Mouse (Mus musculus): Measurements from ENCODE around the gene Card9. TPM values are rescaled to one million over a fixed set of nuclear protein-coding genes. Genes with fewer than 3 reads are reported as not detected.

Gene Card9
- polyA plus RNA-seq, 1 experiment: not detected

DNA sequence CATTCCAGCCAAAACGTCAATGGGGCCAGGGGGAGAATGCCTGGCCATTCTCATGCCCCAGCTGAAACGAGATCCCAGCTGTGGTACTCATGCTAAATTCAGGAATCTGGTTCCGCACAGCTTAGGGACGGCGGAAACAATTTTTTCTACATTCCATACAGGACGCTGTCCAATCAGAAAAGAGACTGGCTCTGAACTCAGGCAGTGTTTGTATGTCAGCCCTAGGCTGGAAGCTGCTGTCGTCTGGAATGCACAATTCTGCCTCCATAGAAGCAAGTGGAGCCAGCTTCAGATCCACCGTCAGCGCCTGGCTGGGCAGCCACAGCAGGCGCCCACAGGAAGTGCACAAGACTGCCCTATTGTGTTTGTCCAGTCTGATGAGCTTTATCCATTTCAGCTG is 51.0 kb downstream of the Card9 start:
- Histone ChIP-seq H3K4me1 (ENCODE audit: control insufficient read depth, insufficient read depth, low read length) (peaks cover 8% of the 10 kb centered on the region), H3K27ac (ENCODE audit: insufficient read depth, low read depth, low read length) (no peak overlapping the region), H3K4me3 (ENCODE audit: insufficient read depth, low read depth, low read length) (no peak overlapping the region)
- TF ChIP-seq CTCF (IDR thresholded peaks at IDR 0.05; ENCODE audit: insufficient read depth, low read depth, low read length) (no peak), POLR2A (IDR thresholded peaks at IDR 0.05; ENCODE audit: insufficient read depth, low read depth, low read length) (no peak)
- WGBS: 41% methylated on average over 10 of the region's 10 CpGs

DNA sequence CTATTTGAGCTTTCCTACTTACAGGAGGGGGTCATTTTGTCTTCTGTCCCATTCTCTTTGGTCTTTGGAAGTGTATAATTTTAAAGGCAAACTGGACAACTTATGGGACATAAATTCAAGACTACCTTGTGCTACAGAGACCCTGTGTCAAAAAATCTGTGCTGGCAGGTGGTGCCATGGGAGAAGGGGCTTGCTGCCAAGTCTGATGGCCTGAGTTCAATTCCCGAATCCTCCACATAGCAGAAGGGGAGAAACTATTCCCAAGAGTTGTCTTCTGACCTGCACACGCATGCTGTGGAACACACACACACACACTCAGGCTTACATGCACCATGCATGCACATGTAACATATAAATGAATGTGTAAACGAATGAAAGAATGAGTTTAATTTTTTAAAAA is 54.0 kb downstream of the Card9 start:
- H3K4me3 ChIP-seq (ENCODE audit: insufficient read depth, low read depth, low read length): no peak overlapping the region
- TF ChIP-seq POLR2A (IDR thresholded peaks at IDR 0.05; ENCODE audit: insufficient read depth, low read depth, low read length) (no peak), CTCF (IDR thresholded peaks at IDR 0.05; ENCODE audit: insufficient read depth, low read depth, low read length) (no peak)
- H3K27ac ChIP-seq (ENCODE audit: insufficient read depth, low read depth, low read length): no peak overlapping the region
- H3K4me1 ChIP-seq (ENCODE audit: control insufficient read depth, insufficient read depth, low read length): peaks cover 4% of the 10 kb centered on the region
- WGBS: 91% methylated on average over 3 of the region's 3 CpGs

DNA sequence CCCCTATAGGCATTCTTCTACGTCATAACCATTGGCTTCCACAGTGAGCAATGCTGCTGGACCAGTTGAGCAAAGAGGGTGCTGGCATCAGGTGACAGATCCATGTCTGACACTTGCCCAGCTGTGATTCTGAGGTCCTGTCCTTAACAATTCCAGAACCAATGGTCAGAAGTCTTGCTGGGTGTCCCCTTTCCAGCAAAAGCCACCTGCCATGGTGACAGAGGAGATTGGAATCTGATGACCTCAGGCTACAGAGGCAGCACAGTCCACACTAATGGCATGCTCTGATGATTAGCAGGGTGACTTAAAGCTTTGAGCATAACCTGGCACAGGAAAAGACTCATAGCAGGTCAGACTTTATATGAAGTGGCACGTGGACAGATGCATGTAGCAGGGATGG is 55.2 kb downstream of the Card9 start:
- Histone ChIP-seq H3K4me3 (ENCODE audit: insufficient read depth, low read depth, low read length) (no peak overlapping the region), H3K27ac (ENCODE audit: insufficient read depth, low read depth, low read length) (no peak overlapping the region), H3K4me1 (ENCODE audit: control insufficient read depth, insufficient read depth, low read length) (peaks cover 13% of the 10 kb centered on the region)
- WGBS: 72% methylated on average over 2 of the region's 2 CpGs
- TF ChIP-seq POLR2A (IDR thresholded peaks at IDR 0.05; ENCODE audit: insufficient read depth, low read depth, low read length) (no peak), CTCF (IDR thresholded peaks at IDR 0.05; ENCODE audit: insufficient read depth, low read depth, low read length) (no peak)

DNA sequence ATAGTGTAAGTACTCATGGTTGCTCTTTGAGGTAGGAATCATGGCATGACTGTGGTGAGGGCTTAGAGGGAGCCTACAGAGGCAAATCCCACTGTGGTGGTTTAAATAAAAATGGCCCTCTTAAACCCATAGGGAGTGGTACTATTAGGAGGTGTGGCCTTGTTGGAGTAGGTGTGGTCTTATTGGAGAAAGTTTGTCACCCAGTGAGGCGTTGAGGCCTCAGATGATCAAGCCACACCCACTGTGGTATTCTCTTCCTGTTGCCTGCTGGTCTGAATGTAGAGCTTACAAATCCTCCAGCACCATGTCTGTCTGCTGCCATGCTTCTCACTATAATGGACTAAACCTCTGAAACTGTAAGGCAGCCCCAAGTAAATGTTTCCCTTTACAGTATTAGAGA is 56.0 kb downstream of the Card9 start:
- Histone ChIP-seq H3K4me3 (ENCODE audit: insufficient read depth, low read depth, low read length) (no peak overlapping the region), H3K27ac (ENCODE audit: insufficient read depth, low read depth, low read length) (no peak overlapping the region), H3K4me1 (ENCODE audit: control insufficient read depth, insufficient read depth, low read length) (peaks cover 19% of the 10 kb centered on the region)
- TF ChIP-seq POLR2A (IDR thresholded peaks at IDR 0.05; ENCODE audit: insufficient read depth, low read depth, low read length) (no peak), CTCF (IDR thresholded peaks at IDR 0.05; ENCODE audit: insufficient read depth, low read depth, low read length) (no peak)
- WGBS: 90% methylated on average over 1 of the region's 1 CpGs

Other genes with a start within 250 kb of the Card9 start
- 71.7 TPM in 1 of 2 replicates, not detected in the other for gene Nacc2, start 237.7 kb downstream of the Card9 start, polyA plus RNA-seq (2012; ENCODE audit: insufficient read depth, insufficient read length, low replicate concordance, missing spikeins)
- not detected in 2 replicates for gene Lhx3, start 152.6 kb downstream of the Card9 start, polyA plus RNA-seq (2012; ENCODE audit: insufficient read depth, insufficient read length, low replicate concordance, missing spikeins)
- not detected in 2 replicates for gene Qsox2, start 123.4 kb downstream of the Card9 start, polyA plus RNA-seq (2012; ENCODE audit: insufficient read depth, insufficient read length, low replicate concordance, missing spikeins)
- gene Ccdc187, start 66.4 kb downstream of the Card9 start, polyA plus RNA-seq (2012; ENCODE audit: insufficient read depth, insufficient read length, low replicate concordance, missing spikeins): not detected in 2 replicates
- gene Gpsm1, start 45.4 kb downstream of the Card9 start, polyA plus RNA-seq (2012; ENCODE audit: insufficient read depth, insufficient read length, low replicate concordance, missing spikeins): 357 TPM in 1 of 2 replicates, not detected in the other
- gene Dnlz, start 8.8 kb downstream of the Card9 start, polyA plus RNA-seq (2012; ENCODE audit: insufficient read depth, insufficient read length, low replicate concordance, missing spikeins): not detected in 2 replicates
- gene Snapc4, start 19.7 kb upstream of the Card9 start, polyA plus RNA-seq (2012; ENCODE audit: insufficient read depth, insufficient read length, low replicate concordance, missing spikeins): not detected in 2 replicates
- gene Entr1, start 28.4 kb upstream of the Card9 start, polyA plus RNA-seq (2012; ENCODE audit: insufficient read depth, insufficient read length, low replicate concordance, missing spikeins): not detected in 2 replicates
- 415 TPM in 1 of 2 replicates, not detected in the other for gene Pmpca, start 28.4 kb upstream of the Card9 start, polyA plus RNA-seq (2012; ENCODE audit: insufficient read depth, insufficient read length, low replicate concordance, missing spikeins)
- not detected in 2 replicates for gene Inpp5e, start 48.3 kb upstream of the Card9 start, polyA plus RNA-seq (2012; ENCODE audit: insufficient read depth, insufficient read length, low replicate concordance, missing spikeins)
- 122 TPM in 1 of 2 replicates, not detected in the other for gene Sec16a, start 84.3 kb upstream of the Card9 start, polyA plus RNA-seq (2012; ENCODE audit: insufficient read depth, insufficient read length, low replicate concordance, missing spikeins)
- gene Notch1, start 155.7 kb upstream of the Card9 start, polyA plus RNA-seq (2012; ENCODE audit: insufficient read depth, insufficient read length, low replicate concordance, missing spikeins): 48.1 TPM in 1 of 2 replicates, not detected in the other
- not detected in 2 replicates for gene Egfl7, start 219.1 kb upstream of the Card9 start, polyA plus RNA-seq (2012; ENCODE audit: insufficient read depth, insufficient read length, low replicate concordance, missing spikeins)
- gene Gm20532, start 225.7 kb upstream of the Card9 start, polyA plus RNA-seq (2012; ENCODE audit: insufficient read depth, insufficient read length, low replicate concordance, missing spikeins): not detected in 2 replicates
- not detected in 2 replicates for gene Agpat2, start 243.5 kb upstream of the Card9 start, polyA plus RNA-seq (2012; ENCODE audit: insufficient read depth, insufficient read length, low replicate concordance, missing spikeins)